Mouse (Mus musculus): Measurements from ENCODE around the gene Utrn. TPM values are rescaled to one million over a fixed set of nuclear protein-coding genes. Genes with fewer than 3 reads are reported as not detected.

The Utrn gene
- polyA plus RNA-seq, 1 experiment from 2014 or later: 90.3 TPM

DNA sequence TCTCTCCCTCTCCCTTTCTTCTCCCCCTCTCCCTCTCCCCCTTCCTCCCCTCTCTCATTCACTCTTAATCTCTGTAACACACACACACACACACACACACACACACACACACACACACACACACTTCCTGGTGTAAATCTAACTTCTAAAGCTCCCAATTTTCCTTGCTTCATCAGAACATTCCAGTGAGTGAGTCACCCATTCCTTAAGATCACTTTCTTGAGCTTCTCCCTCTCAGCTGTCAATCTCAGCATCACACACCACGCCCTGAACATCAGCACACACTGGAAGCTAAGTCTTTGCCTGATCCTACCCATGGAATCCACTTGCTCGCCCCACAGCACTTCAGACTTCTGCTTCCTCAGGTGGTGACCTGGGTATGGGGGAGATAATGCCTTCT lies 58.3 kb downstream of the Utrn start:
- 84% methylated on average over 2 of the region's 2 CpGs for WGBS
- Histone ChIP-seq H3K9me3 (ENCODE audit: control insufficient read depth, low read depth, low read length) (no peaks in the 10 kb centered on the region), H3K4me1 (ENCODE audit: control insufficient read depth, insufficient read depth, low read length) (0 out of 2 replicates have a peak, but pooled peaks cover 5% of the 10 kb centered on the region), H3K27ac (ENCODE audit: low read length) (0 out of 2 replicates have a peak overlapping the region, but pooled peaks have one; percentile 10), H3K9ac (replicated peaks; ENCODE audit: low read depth, low read length) (no peak overlapping the region), H3K36me3 (ENCODE audit: control insufficient read depth, insufficient read depth, low read length) (no peaks in the 10 kb centered on the region), H3K4me3 (ENCODE audit: low read depth, low read length) (no peak overlapping the region), H3K27me3 (ENCODE audit: control insufficient read depth, insufficient read depth, low read length) (no peaks in the 10 kb centered on the region), H3K4me2 (replicated peaks; ENCODE audit: low read depth, low read length) (no peak overlapping the region)
- no peak for ATAC-seq (ENCODE audit: insufficient number of reproducible peaks, insufficient read depth, low FRiP score, low read depth)

DNA sequence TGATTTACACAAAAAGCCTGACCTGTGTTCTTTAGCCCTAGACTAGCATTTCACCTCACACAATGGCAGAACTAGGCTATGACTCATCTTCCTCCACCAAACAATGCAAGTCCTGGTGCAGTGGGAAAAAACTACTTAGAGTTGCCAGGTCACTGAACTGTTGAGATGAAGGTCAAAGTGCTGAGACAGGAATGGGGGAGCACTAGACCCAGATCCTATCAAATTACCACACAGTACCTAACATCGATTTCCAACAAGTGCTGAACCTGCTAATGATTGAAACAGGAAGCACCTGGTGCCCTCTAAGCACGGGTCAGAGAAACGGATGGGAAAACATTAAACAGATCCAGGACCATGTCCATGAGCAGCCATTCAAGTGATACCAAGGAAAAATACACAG lies 59.5 kb downstream of the Utrn start:
- Histone ChIP-seq H3K4me2 (replicated peaks; ENCODE audit: low read depth, low read length) (no peak overlapping the region), H3K9ac (replicated peaks; ENCODE audit: low read depth, low read length) (no peak overlapping the region), H3K27ac (ENCODE audit: low read length) (no peak overlapping the region), H3K4me1 (ENCODE audit: control insufficient read depth, insufficient read depth, low read length) (0 out of 2 replicates have a peak, but pooled peaks cover 5% of the 10 kb centered on the region), H3K4me3 (ENCODE audit: low read depth, low read length) (no peak overlapping the region), H3K36me3 (ENCODE audit: control insufficient read depth, insufficient read depth, low read length) (no peaks in the 10 kb centered on the region), H3K9me3 (ENCODE audit: control insufficient read depth, low read depth, low read length) (no peaks in the 10 kb centered on the region), H3K27me3 (ENCODE audit: control insufficient read depth, insufficient read depth, low read length) (no peaks in the 10 kb centered on the region)
- ATAC-seq (ENCODE audit: insufficient number of reproducible peaks, insufficient read depth, low FRiP score, low read depth): no peak
- 36% methylated on average over 3 of the region's 3 CpGs for WGBS

GRCm38 (mm10) chr10:12808467-12808866 lies 60.7 kb downstream of the Utrn start:
- no peak overlapping the region for H3K9ac ChIP-seq (replicated peaks; ENCODE audit: low read depth, low read length)
- 83% methylated on average over 4 of the region's 4 CpGs for WGBS
- no peak for ATAC-seq (ENCODE audit: insufficient number of reproducible peaks, insufficient read depth, low FRiP score, low read depth)
- H3K27ac ChIP-seq (ENCODE audit: low read length): no peak overlapping the region
- H3K9me3 ChIP-seq (ENCODE audit: control insufficient read depth, low read depth, low read length): no peaks in the 10 kb centered on the region
- H3K4me1 ChIP-seq (ENCODE audit: control insufficient read depth, insufficient read depth, low read length): 0 out of 2 replicates have a peak, but pooled peaks cover 5% of the 10 kb centered on the region
- no peaks in the 10 kb centered on the region for H3K36me3 ChIP-seq (ENCODE audit: control insufficient read depth, insufficient read depth, low read length)
- no peak overlapping the region for H3K4me2 ChIP-seq (replicated peaks; ENCODE audit: low read depth, low read length)
- no peaks in the 10 kb centered on the region for H3K27me3 ChIP-seq (ENCODE audit: control insufficient read depth, insufficient read depth, low read length)
- H3K4me3 ChIP-seq (ENCODE audit: low read depth, low read length): no peak overlapping the region

DNA sequence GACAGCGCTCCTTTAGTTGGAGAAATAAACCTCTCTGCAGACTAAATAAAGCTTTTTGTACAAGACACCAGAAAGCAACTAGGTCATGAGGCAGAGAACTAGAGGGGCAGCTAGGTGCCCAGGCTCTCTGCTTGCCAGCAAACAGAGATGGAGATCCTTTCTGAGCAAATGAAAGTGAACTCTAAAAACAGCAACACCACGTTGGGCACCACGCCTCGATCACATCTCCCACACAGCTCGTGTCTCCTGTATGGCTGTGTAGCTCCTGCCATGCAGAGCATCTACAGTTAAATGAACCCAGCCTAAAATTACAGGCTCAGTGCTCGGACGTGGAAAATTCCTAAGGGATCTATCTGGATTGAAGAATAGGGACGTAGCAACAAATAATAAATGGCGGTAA lies 61.5 kb downstream of the Utrn start:
- H3K4me3 ChIP-seq (ENCODE audit: low read depth, low read length): no peak overlapping the region
- no peaks in the 10 kb centered on the region for H3K4me1 ChIP-seq (ENCODE audit: control insufficient read depth, insufficient read depth, low read length)
- no peaks in the 10 kb centered on the region for H3K9me3 ChIP-seq (ENCODE audit: control insufficient read depth, low read depth, low read length)
- no peaks in the 10 kb centered on the region for H3K27me3 ChIP-seq (ENCODE audit: control insufficient read depth, insufficient read depth, low read length)
- H3K4me2 ChIP-seq (replicated peaks; ENCODE audit: low read depth, low read length): no peak overlapping the region
- no peaks in the 10 kb centered on the region for H3K36me3 ChIP-seq (ENCODE audit: control insufficient read depth, insufficient read depth, low read length)
- ATAC-seq (ENCODE audit: insufficient number of reproducible peaks, insufficient read depth, low FRiP score, low read depth): no peak
- 68% methylated on average over 9 of the region's 9 CpGs for WGBS
- H3K27ac ChIP-seq (ENCODE audit: low read length): no peak overlapping the region
- no peak overlapping the region for H3K9ac ChIP-seq (replicated peaks; ENCODE audit: low read depth, low read length)

DNA sequence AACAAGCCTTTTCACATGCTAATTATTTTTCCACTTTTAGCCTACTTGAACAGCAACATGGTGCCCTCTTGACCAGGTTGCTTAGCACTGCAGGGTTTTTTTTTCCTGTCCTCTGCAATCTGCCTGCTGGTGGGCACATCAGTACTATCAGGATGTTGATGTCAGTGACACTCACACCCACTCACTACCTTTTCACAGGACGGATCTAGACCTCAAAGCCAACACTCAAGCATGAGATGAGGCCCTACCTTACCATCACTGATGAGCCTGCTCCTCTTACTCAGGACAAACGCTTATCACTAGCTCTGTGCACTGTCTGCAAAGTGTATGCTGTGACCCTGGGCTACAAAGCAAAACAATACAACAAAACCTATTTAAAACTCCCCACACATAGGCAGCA lies 63.3 kb downstream of the Utrn start:
- 87% methylated on average over 2 of the region's 2 CpGs for WGBS
- Histone ChIP-seq H3K4me2 (replicated peaks; ENCODE audit: low read depth, low read length) (no peak overlapping the region), H3K36me3 (ENCODE audit: control insufficient read depth, insufficient read depth, low read length) (no peaks in the 10 kb centered on the region), H3K4me3 (ENCODE audit: low read depth, low read length) (no peak overlapping the region), H3K27ac (ENCODE audit: low read length) (no peak overlapping the region), H3K4me1 (ENCODE audit: control insufficient read depth, insufficient read depth, low read length) (no peaks in the 10 kb centered on the region), H3K9ac (replicated peaks; ENCODE audit: low read depth, low read length) (no peak overlapping the region), H3K9me3 (ENCODE audit: control insufficient read depth, low read depth, low read length) (no peaks in the 10 kb centered on the region), H3K27me3 (ENCODE audit: control insufficient read depth, insufficient read depth, low read length) (no peaks in the 10 kb centered on the region)
- ATAC-seq (ENCODE audit: insufficient number of reproducible peaks, insufficient read depth, low FRiP score, low read depth): no peak

DNA sequence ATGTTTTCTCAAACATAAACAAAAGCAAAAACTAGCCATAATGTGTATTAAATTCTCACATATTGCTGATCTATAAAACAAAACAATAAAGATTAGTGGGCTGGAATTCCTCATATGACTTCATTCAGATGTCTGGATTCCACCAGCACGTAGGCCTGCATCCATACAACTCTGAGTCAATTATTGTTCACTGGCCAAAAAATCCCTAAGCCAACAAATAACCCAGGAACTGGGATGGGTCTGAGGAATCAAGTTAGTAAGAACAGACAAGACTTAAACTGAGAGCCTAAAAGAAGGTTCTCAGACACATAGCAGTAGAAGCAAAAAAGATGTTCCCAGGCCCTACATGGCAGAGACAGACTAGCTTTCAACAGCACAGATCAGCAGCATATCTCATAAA lies 65.2 kb downstream of the Utrn start:
- no peak overlapping the region for H3K4me2 ChIP-seq (replicated peaks; ENCODE audit: low read depth, low read length)
- H3K9me3 ChIP-seq (ENCODE audit: control insufficient read depth, low read depth, low read length): no peaks in the 10 kb centered on the region
- H3K27me3 ChIP-seq (ENCODE audit: control insufficient read depth, insufficient read depth, low read length): no peaks in the 10 kb centered on the region
- no peak overlapping the region for H3K4me3 ChIP-seq (ENCODE audit: low read depth, low read length)
- no peak for ATAC-seq (ENCODE audit: insufficient number of reproducible peaks, insufficient read depth, low FRiP score, low read depth)
- WGBS: 53% methylated on average over 1 of the region's 1 CpGs
- H3K4me1 ChIP-seq (ENCODE audit: control insufficient read depth, insufficient read depth, low read length): no peaks in the 10 kb centered on the region
- no peak overlapping the region for H3K27ac ChIP-seq (ENCODE audit: low read length)
- H3K9ac ChIP-seq (replicated peaks; ENCODE audit: low read depth, low read length): no peak overlapping the region
- H3K36me3 ChIP-seq (ENCODE audit: control insufficient read depth, insufficient read depth, low read length): no peaks in the 10 kb centered on the region

DNA sequence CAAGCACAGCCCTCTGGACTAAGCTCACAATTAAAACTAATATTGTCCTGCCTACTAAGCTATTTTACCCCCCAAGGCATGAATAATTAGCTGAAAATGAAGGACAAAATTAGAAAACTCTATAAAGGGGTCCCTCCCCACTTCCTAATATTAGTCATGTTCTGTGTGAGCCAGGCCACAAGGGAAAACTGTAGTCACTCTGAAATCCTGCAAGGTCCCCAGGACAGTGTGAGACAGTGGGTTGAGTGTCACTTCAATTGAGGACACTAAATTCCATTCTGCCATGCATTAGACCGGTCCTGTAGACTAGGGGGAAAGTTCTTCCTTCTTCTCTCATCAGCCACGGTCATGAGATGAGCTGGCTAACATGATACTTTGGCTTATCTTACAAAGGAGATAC lies 69.7 kb downstream of the Utrn start:
- no peaks in the 10 kb centered on the region for H3K27me3 ChIP-seq (ENCODE audit: control insufficient read depth, insufficient read depth, low read length)
- no peak overlapping the region for H3K4me2 ChIP-seq (replicated peaks; ENCODE audit: low read depth, low read length)
- H3K9me3 ChIP-seq (ENCODE audit: control insufficient read depth, low read depth, low read length): no peaks in the 10 kb centered on the region
- no peak overlapping the region for H3K4me3 ChIP-seq (ENCODE audit: low read depth, low read length)
- H3K27ac ChIP-seq (ENCODE audit: low read length): no peak overlapping the region
- H3K9ac ChIP-seq (replicated peaks; ENCODE audit: low read depth, low read length): no peak overlapping the region
- no peaks in the 10 kb centered on the region for H3K36me3 ChIP-seq (ENCODE audit: control insufficient read depth, insufficient read depth, low read length)
- ATAC-seq (ENCODE audit: insufficient number of reproducible peaks, insufficient read depth, low FRiP score, low read depth): no peak
- 91% methylated on average over 2 of the region's 2 CpGs for WGBS
- no peaks in the 10 kb centered on the region for H3K4me1 ChIP-seq (ENCODE audit: control insufficient read depth, insufficient read depth, low read length)

DNA sequence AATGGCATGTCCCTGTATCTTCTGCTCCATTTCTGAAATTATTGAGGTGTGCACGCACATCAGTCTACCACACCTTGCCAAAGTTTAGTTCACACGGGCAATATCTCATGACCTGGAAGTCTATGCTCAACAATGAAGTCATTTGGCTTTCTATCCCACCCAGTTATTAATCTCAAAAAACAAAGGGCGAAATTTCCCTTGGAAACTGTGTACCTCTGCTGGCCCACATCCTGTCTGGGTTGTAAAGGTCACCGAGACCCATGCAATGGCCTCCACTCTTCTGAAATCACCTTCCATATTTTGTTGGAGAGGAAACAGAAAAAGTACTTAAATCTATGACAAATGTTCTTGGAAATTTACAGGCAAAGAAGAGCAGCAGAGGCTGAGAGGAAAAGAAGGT lies 70.9 kb downstream of the Utrn start:
- Histone ChIP-seq H3K4me1 (ENCODE audit: control insufficient read depth, insufficient read depth, low read length) (no peaks in the 10 kb centered on the region), H3K9ac (replicated peaks; ENCODE audit: low read depth, low read length) (no peak overlapping the region), H3K4me2 (replicated peaks; ENCODE audit: low read depth, low read length) (no peak overlapping the region), H3K27ac (ENCODE audit: low read length) (no peak overlapping the region), H3K9me3 (ENCODE audit: control insufficient read depth, low read depth, low read length) (no peaks in the 10 kb centered on the region), H3K27me3 (ENCODE audit: control insufficient read depth, insufficient read depth, low read length) (no peaks in the 10 kb centered on the region), H3K4me3 (ENCODE audit: low read depth, low read length) (no peak overlapping the region), H3K36me3 (ENCODE audit: control insufficient read depth, insufficient read depth, low read length) (no peaks in the 10 kb centered on the region)
- ATAC-seq (ENCODE audit: insufficient number of reproducible peaks, insufficient read depth, low FRiP score, low read depth): no peak
- 86% methylated on average over 4 of the region's 4 CpGs for WGBS

- H3K27me3 ChIP-seq (ENCODE audit: control insufficient read depth, insufficient read depth, low read length): no peaks in the 10 kb centered on the region
- no peak overlapping the region for H3K27ac ChIP-seq (ENCODE audit: low read length)
- H3K4me1 ChIP-seq (ENCODE audit: control insufficient read depth, insufficient read depth, low read length): peaks cover 6% of the 10 kb centered on the region; the same call in 1 of the 2 replicates
- H3K9ac ChIP-seq (replicated peaks; ENCODE audit: low read depth, low read length): no peak overlapping the region
- 80% methylated on average over 1 of the region's 1 CpGs for WGBS
- no peak overlapping the region for H3K4me2 ChIP-seq (replicated peaks; ENCODE audit: low read depth, low read length)
- H3K4me3 ChIP-seq (ENCODE audit: low read depth, low read length): no peak overlapping the region
- H3K36me3 ChIP-seq (ENCODE audit: control insufficient read depth, insufficient read depth, low read length): no peaks in the 10 kb centered on the region
- no peaks in the 10 kb centered on the region for H3K9me3 ChIP-seq (ENCODE audit: control insufficient read depth, low read depth, low read length)
- ATAC-seq (ENCODE audit: insufficient number of reproducible peaks, insufficient read depth, low FRiP score, low read depth): no peak
These were observed 72.7 kb downstream of the Utrn start for GRCm38 (mm10) chr10:12796510-12796840.

All from stomach, embryonic 14.5 days (tissue).